Mouse (Mus musculus) myocyte (in vitro differentiated cells): ENCODE data around the gene Olfr672. TPM values are rescaled to one million over a fixed set of nuclear protein-coding genes. Genes with fewer than 3 reads are reported as not detected.
"Not testable (repeated sequence)": the region's sequence is repeated elsewhere in the genome, so short reads cannot be mapped to it uniquely, and the experiment has no call there.

Experiments used
- H3K27me3 ChIP-seq: one replicate; pipeline ENCODE4 v1.6.1; 2011; ENCODE audit not compliant: control insufficient read depth, insufficient read depth, insufficient read length
- H3K36me3 ChIP-seq: one replicate; pipeline ENCODE4 v1.6.1; 2011; ENCODE audit not compliant: control insufficient read depth, insufficient read depth
- H3K4me2 ChIP-seq: one replicate; pipeline ENCODE4 v1.6.1; 2011; ENCODE audit warnings: low read depth, control low read depth
- H3K4me3 ChIP-seq: one replicate; pipeline ENCODE4 v1.5.1; 2011; ENCODE audit warnings: mild to moderate bottlenecking, control low read depth, moderate library complexity
- H3K79me2 ChIP-seq: one replicate; pipeline ENCODE4 v1.6.1; 2011; ENCODE audit not compliant: control insufficient read depth, insufficient read depth
- H3ac ChIP-seq: one replicate; pipeline ENCODE4 v1.6.1; 2011; ENCODE audit not compliant: control insufficient read depth, insufficient read length
- CEBPB ChIP-seq: IDR thresholded peaks from 2 replicates; pipeline ENCODE4 v1.6.1; 2011; ENCODE audit warnings: mild to moderate bottlenecking, moderate library complexity; ENCODE audit not compliant: poor library complexity, insufficient read depth, severe bottlenecking
- E2F4 ChIP-seq: IDR thresholded peaks from one replicate; pipeline ENCODE4 v1.6.1; 2011; ENCODE audit warnings: mild to moderate bottlenecking, control low read depth, moderate library complexity; ENCODE audit not compliant: insufficient read depth
- MAX ChIP-seq: IDR thresholded peaks from one replicate; pipeline ENCODE4 v1.6.1; 2011; ENCODE audit warnings: low read depth, mild to moderate bottlenecking, control low read depth
- MYOD1 ChIP-seq, 3 experiments: IDR thresholded peaks; one replicate each; pipeline ENCODE4 v1.6.1; 2011; ENCODE audit warnings: control low read depth in 2 of 3, low read depth in 2 of 3, mild to moderate bottlenecking in 2 of 3, moderate library complexity in 1 of 3; ENCODE audit not compliant: insufficient read length in 2 of 3, control insufficient read depth in 1 of 3
- MYOG ChIP-seq, 3 experiments: IDR thresholded peaks; one replicate each; pipeline ENCODE4 v1.6.1; 2011; ENCODE audit warnings: control low read depth in 2 of 3, low read depth in 2 of 3, mild to moderate bottlenecking in 2 of 3; ENCODE audit not compliant: insufficient read length in 2 of 3, control insufficient read depth in 1 of 3, insufficient read depth in 1 of 3
- POLR2A ChIP-seq: IDR thresholded peaks from one replicate; pipeline ENCODE4 v1.6.1; 2011; ENCODE audit warnings: low read depth, mild to moderate bottlenecking, control low read depth, moderate library complexity; ENCODE audit not compliant: insufficient read length
- POLR2AphosphoS2 ChIP-seq: IDR thresholded peaks from one replicate; pipeline ENCODE4 v1.6.1; 2011; ENCODE audit warnings: low read depth, control low read depth; ENCODE audit not compliant: insufficient read length
- REST ChIP-seq: IDR thresholded peaks from one replicate; pipeline ENCODE4 v1.6.1; 2011; ENCODE audit warnings: mild to moderate bottlenecking, control low read depth, moderate library complexity; ENCODE audit not compliant: insufficient read depth, insufficient read length
- SRF ChIP-seq: IDR thresholded peaks from one replicate; pipeline ENCODE4 v1.6.1; 2011; ENCODE audit warnings: low read depth; ENCODE audit not compliant: control insufficient read depth, insufficient read length
- TCF12 ChIP-seq: IDR thresholded peaks from one replicate; pipeline ENCODE4 v1.6.1; 2011; ENCODE audit warnings: mild to moderate bottlenecking, control low read depth; ENCODE audit not compliant: poor library complexity, insufficient read depth, severe bottlenecking
- TCF3 ChIP-seq: IDR thresholded peaks from one replicate; pipeline ENCODE4 v1.6.1; 2011; ENCODE audit warnings: low read depth, control low read depth; ENCODE audit not compliant: insufficient read length
- USF1 ChIP-seq: IDR thresholded peaks from one replicate; pipeline ENCODE4 v1.6.1; 2011; ENCODE audit warnings: low read depth, mild to moderate bottlenecking, control low read depth, moderate library complexity
- polyA plus RNA-seq: library from polyadenylated mRNA; unstranded; fragments of >200 nt; fragmentation: generic; extraction: Trizol; gene quantifications from one replicate; pipeline ENCODE4 v1.2.1, GENCODE M21; 2012; ENCODE audit warnings: missing spikeins

The Olfr672 gene
- polyA plus RNA-seq, 1 experiment = not detected

GRCm38 (mm10) chr7:104979026-104979425, 22.8 kb downstream of the Olfr672 start, which contains the start of gene Olfr671:
Gene Olfr671, minus strand, starts transcription at chr7:104979126.
- Histone ChIP-seq H3K4me2 (no peak within 1 kb of the TSS), H3K4me3 (no peak within 1 kb of the TSS), H3K36me3 (no peaks in the 10 kb centered on the region), H3K79me2 (no peaks in the 10 kb centered on the region), H3ac (no peak within 1 kb of the TSS), H3K27me3 (no peaks in the 10 kb centered on the region)
- no peak for TF ChIP-seq MYOG (IDR thresholded peaks at IDR 0.05; ENCODE audit: control insufficient read depth in 1 of 3, insufficient read depth in 1 of 3, insufficient read length in 2 of 3, low read depth in 2 of 3)
- TF ChIP-seq USF1 = no peak
- TF ChIP-seq MAX = no peak
- TF ChIP-seq TCF12 = no peak
- no peak for TF ChIP-seq MYOD1 (IDR thresholded peaks at IDR 0.05; ENCODE audit: control insufficient read depth in 1 of 3, insufficient read length in 2 of 3, low read depth in 2 of 3)
- no peak for TF ChIP-seq TCF3
- no peak for TF ChIP-seq POLR2A
- no peak for TF ChIP-seq CEBPB
- TF ChIP-seq REST = no peak
- TF ChIP-seq POLR2AphosphoS2 = no peak
- TF ChIP-seq E2F4 = no peak
- no peak for TF ChIP-seq SRF

GRCm38 (mm10) chr7:104972507-104972906, 29.3 kb downstream of the Olfr672 start:
- H3K4me2 ChIP-seq, H3K36me3 ChIP-seq, H3K79me2 ChIP-seq, H3K4me3 ChIP-seq, H3ac ChIP-seq, H3K27me3 ChIP-seq: not testable (repeated sequence)

- no peaks in the 10 kb centered on the region for H3K27me3 ChIP-seq
- TF ChIP-seq USF1 = no peak
- TF ChIP-seq MAX = no peak
- no peak for TF ChIP-seq MYOG (IDR thresholded peaks at IDR 0.05; ENCODE audit: control insufficient read depth in 1 of 3, insufficient read depth in 1 of 3, insufficient read length in 2 of 3, low read depth in 2 of 3)
- no peak for TF ChIP-seq TCF12
- TF ChIP-seq MYOD1 (IDR thresholded peaks at IDR 0.05; ENCODE audit: control insufficient read depth in 1 of 3, insufficient read length in 2 of 3, low read depth in 2 of 3) = no peak
- TF ChIP-seq POLR2A = no peak
- TF ChIP-seq POLR2AphosphoS2 = no peak
- TF ChIP-seq E2F4 = no peak
- no peak for TF ChIP-seq REST
- TF ChIP-seq CEBPB = no peak
- TF ChIP-seq TCF3 = no peak
- no peak for TF ChIP-seq SRF
- H3K79me2 ChIP-seq = no peaks in the 10 kb centered on the region
- H3K4me3 ChIP-seq = no peak within 1 kb of the TSS
- H3ac ChIP-seq = no peak within 1 kb of the TSS
- H3K36me3 ChIP-seq = no peaks in the 10 kb centered on the region
- H3K4me2 ChIP-seq = no peak within 1 kb of the TSS
These were observed 39.3 kb downstream of the Olfr672 start, which contains the start of gene Olfr670 for GRCm38 (mm10) chr7:104962520-104962919. Gene Olfr670, minus strand, starts transcription at chr7:104962620.

- not testable (repeated sequence) for H3K4me2 ChIP-seq, H3K27me3 ChIP-seq, H3ac ChIP-seq, H3K79me2 ChIP-seq, H3K4me3 ChIP-seq, H3K36me3 ChIP-seq
These were observed 51.6 kb downstream of the Olfr672 start for GRCm38 (mm10) chr7:104950234-104950633.

Other genes starting within 250 kb of the Olfr672 start
- 0.56 TPM for gene Usp17le, start 224.6 kb downstream of the Olfr672 start, polyA plus RNA-seq
- 0.20 TPM for gene Usp17lb, start 159.4 kb downstream of the Olfr672 start, polyA plus RNA-seq
- 5.3 TPM for gene Usp17la, start 145.0 kb downstream of the Olfr672 start, polyA plus RNA-seq
- not detected for gene Olfr665, start 124.0 kb downstream of the Olfr672 start, polyA plus RNA-seq
- not detected for gene Olfr666, start 106.1 kb downstream of the Olfr672 start, polyA plus RNA-seq
- gene Olfr667, start 80.5 kb downstream of the Olfr672 start, polyA plus RNA-seq = not detected
- gene Olfr668, start 74.0 kb downstream of the Olfr672 start, polyA plus RNA-seq = not detected
- gene Olfr669, start 67.8 kb downstream of the Olfr672 start, polyA plus RNA-seq = not detected
- not detected for gene Olfr670, start 39.4 kb downstream of the Olfr672 start, polyA plus RNA-seq
- gene Olfr671, start 22.9 kb downstream of the Olfr672 start, polyA plus RNA-seq = not detected
- gene Olfr675, start 26.4 kb upstream of the Olfr672 start, polyA plus RNA-seq = not detected
- gene Olfr676, start 30.7 kb upstream of the Olfr672 start, polyA plus RNA-seq = not detected
- gene Olfr677, start 49.3 kb upstream of the Olfr672 start, polyA plus RNA-seq = not detected
- gene Olfr678, start 62.4 kb upstream of the Olfr672 start, polyA plus RNA-seq = not detected
- gene Olfr679, start 79.2 kb upstream of the Olfr672 start, polyA plus RNA-seq = not detected
- gene Olfr680-ps1, start 90.8 kb upstream of the Olfr672 start, polyA plus RNA-seq = not detected
- not detected for gene Olfr681, start 114.8 kb upstream of the Olfr672 start, polyA plus RNA-seq
- gene Olfr683, start 145.0 kb upstream of the Olfr672 start, polyA plus RNA-seq = not detected
- not detected for gene Olfr684, start 161.6 kb upstream of the Olfr672 start, polyA plus RNA-seq
- not detected for gene Olfr685, start 184.0 kb upstream of the Olfr672 start, polyA plus RNA-seq
- gene Olfr686, start 205.5 kb upstream of the Olfr672 start, polyA plus RNA-seq = not detected